Mouse (Mus musculus): Measurements from ENCODE around the gene Prps1. TPM values are rescaled to one million over a fixed set of nuclear protein-coding genes. Genes with fewer than 3 reads are reported as not detected.

Gene Prps1
- total and polyA plus RNA-seq, 2 experiments from 2014 or later, result 52.5 to 91.3 TPM

DNA sequence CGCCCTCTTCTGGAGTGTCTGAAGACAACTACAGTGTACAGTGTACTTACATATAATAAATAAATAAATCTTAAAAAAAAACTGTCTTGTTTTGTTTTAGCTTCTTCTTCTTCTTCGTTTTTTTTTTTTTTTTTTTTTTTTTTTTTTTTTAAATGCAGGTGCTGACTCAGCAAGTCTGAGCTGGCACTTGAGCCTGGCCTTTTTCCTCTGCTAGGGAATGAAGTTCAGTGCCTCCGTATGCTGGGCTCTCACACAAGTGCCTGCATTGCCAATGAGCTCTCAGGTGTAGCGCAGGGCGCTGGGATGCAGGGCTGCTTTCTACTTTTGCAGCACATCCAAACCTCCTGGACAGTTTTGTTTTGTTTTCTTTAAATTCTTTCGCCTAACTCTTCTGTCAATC is 53.4 kb downstream of the Prps1 start:
- WGBS, result 43% methylated on average over 6 of the region's 6 CpGs
- Histone ChIP-seq H3K4me1 (ENCODE audit: insufficient read depth, low read length) (no peaks in the 10 kb centered on the region), H3K4me2 (ENCODE audit: low read depth, low read length, poor library complexity, severe bottlenecking) (no peak overlapping the region), H3K9ac (replicated peaks; ENCODE audit: low read length, poor library complexity, severe bottlenecking) (no peak overlapping the region), H3K9me3 (ENCODE audit: low read length) (no peaks in the 10 kb centered on the region), H3K27me3 (ENCODE audit: insufficient read depth, low read length) (peaks cover 12% of the 10 kb centered on the region; the same call in 1 of the 2 replicates), H3K27ac (ENCODE audit: low read depth, low read length) (no peak overlapping the region), H3K36me3 (ENCODE audit: insufficient read depth, low read length) (no peaks in the 10 kb centered on the region), H3K4me3 (ENCODE audit: low read depth, low read length) (no peak overlapping the region)
- TF ChIP-seq CTCF (IDR thresholded peaks at IDR 0.05), result no peak
- ATAC-seq (ENCODE audit: low FRiP score) (no peak), DNase-seq (ENCODE audit: low spot score) (no peak)

DNA sequence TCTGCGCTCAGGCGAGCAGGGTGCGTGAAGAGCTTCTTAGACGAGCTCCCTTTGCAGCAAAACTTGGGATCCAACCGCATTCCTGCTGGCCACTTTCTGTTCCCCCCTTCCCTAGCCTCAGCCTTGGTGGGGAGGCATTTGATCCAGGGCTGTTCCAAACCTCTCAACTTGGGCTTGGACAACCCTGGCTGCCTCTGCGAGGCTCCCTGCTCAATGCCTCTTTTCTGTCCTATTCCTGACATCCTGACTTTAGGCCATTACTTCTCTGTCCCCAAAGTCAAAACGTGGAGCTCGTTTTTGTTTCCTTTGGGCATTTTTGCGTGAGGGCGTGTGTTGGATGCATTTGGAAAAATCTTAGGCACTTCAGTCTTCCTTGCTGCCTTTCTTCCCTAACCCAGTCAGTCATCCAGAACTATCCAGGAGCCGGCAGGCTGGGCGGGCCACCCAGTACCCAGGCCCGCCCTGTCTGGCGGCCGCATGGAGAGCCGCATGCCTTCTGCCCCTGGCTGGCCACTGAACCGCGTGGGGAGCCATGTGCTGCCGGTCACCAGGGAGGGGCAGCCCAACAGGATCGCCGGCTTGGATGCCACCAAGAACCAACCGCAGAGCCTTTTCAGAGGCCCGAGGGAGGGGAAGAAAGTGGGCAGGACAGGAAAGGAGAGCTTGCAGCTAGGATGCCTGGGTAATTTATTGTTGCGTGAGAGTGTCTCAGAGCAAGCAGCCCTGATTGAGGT is 54.5 kb downstream of the Prps1 start:
- Histone ChIP-seq H3K27me3 (ENCODE audit: insufficient read depth, low read length) (peaks cover 12% of the 10 kb centered on the region; the same call in 1 of the 2 replicates), H3K9ac (replicated peaks; ENCODE audit: low read length, poor library complexity, severe bottlenecking) (no peak overlapping the region), H3K4me1 (ENCODE audit: insufficient read depth, low read length) (no peaks in the 10 kb centered on the region), H3K9me3 (ENCODE audit: low read length) (no peaks in the 10 kb centered on the region), H3K4me2 (ENCODE audit: low read depth, low read length, poor library complexity, severe bottlenecking) (peak overlapping the region; percentile 32; the same call in 1 of the 2 replicates), H3K27ac (ENCODE audit: low read depth, low read length) (no peak overlapping the region), H3K4me3 (ENCODE audit: low read depth, low read length) (peak overlapping the region; percentile 14; the same call in 1 of the 2 replicates), H3K36me3 (ENCODE audit: insufficient read depth, low read length) (no peaks in the 10 kb centered on the region)
- DNase-seq (ENCODE audit: low spot score), result peak; percentile 31
- 0 out of 2 replicates have a peak, but pooled peaks have one; percentile 27 for ATAC-seq (ENCODE audit: low FRiP score)
- WGBS, result 34% methylated on average over 23 of the region's 24 CpGs
- no peak for TF ChIP-seq CTCF (IDR thresholded peaks at IDR 0.05)

DNA sequence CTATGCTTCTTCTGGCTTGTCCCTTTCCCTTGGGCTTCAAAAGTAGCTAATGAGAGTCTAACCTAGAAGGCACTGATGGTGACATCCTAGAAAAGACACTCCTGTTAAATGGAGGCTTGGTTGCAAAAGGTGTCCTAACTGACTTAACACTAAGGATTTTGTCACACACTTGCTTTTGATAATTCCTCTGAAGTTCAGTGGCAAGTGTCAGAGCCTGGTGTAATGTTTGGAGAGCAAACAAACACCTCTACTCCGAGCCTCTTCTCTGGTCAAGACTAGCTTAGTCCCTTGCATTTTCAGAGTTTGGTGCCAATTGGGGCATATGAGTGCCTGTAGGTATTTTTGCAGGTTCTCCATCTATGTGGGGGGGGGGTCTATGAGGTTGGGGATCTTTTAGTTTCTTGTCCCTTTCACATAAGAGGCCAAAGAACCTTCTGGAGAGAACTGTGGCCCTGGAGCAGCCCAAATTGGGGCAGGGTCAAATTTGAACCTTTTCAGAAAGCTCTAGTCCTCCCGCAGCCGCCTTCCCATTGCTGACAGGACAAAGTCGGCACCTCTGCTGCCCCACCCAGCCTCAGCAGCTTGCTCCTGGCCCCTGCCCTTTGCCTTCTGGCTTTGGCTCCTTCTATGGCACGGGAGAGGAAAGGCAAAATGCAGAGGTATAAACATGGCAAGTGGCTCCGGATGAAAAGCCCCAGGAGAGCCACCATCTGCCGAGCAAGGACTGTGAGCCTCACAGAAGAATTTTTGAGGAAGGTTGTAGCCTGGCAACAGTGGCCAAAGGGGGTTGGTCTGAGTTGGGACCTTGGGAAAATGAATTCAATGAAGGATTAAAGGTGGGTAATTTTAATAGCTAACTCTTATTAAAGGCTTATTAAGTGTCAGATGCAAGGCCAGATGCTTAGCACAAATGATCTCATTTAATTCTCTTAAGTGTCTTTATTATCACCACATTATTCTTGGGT is 55.6 kb downstream of the Prps1 start:
- Histone ChIP-seq H3K9ac (replicated peaks; ENCODE audit: low read length, poor library complexity, severe bottlenecking) (no peak overlapping the region), H3K27ac (ENCODE audit: low read depth, low read length) (no peak overlapping the region), H3K27me3 (ENCODE audit: insufficient read depth, low read length) (peaks cover 7% of the 10 kb centered on the region; the same call in 1 of the 2 replicates), H3K4me1 (ENCODE audit: insufficient read depth, low read length) (no peaks in the 10 kb centered on the region), H3K4me3 (ENCODE audit: low read depth, low read length) (no peak overlapping the region), H3K9me3 (ENCODE audit: low read length) (no peaks in the 10 kb centered on the region), H3K36me3 (ENCODE audit: insufficient read depth, low read length) (no peaks in the 10 kb centered on the region), H3K4me2 (ENCODE audit: low read depth, low read length, poor library complexity, severe bottlenecking) (no peak overlapping the region)
- TF ChIP-seq CTCF (IDR thresholded peaks at IDR 0.05), result no peak
- ATAC-seq (ENCODE audit: low FRiP score) (no peak), DNase-seq (ENCODE audit: low spot score) (no peak)
- WGBS, result 44% methylated on average over 7 of the region's 7 CpGs

DNA sequence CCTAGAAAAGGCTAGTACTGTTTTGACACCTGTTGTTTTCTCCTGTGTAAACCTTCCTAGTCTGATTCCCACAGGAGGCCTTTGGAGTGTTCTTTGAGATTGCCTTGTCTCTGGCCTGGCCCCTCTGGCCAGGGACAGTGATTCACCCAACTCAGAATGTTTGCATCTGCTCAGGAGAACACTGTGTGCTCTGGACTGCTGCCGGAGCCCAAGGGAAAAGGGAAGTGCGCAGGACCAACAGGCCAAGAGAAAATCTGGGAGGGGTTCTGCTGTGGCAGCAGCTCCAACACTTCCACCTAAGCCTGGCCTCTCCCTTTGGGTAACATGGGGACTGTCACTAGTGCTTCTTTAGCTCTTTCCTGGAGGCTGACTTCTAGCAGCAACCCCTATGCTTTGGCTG is 57.0 kb downstream of the Prps1 start:
- Histone ChIP-seq H3K9ac (replicated peaks; ENCODE audit: low read length, poor library complexity, severe bottlenecking) (no peak overlapping the region), H3K27ac (ENCODE audit: low read depth, low read length) (no peak overlapping the region), H3K36me3 (ENCODE audit: insufficient read depth, low read length) (no peaks in the 10 kb centered on the region), H3K27me3 (ENCODE audit: insufficient read depth, low read length) (peaks cover 7% of the 10 kb centered on the region; the same call in 1 of the 2 replicates), H3K4me1 (ENCODE audit: insufficient read depth, low read length) (no peaks in the 10 kb centered on the region), H3K9me3 (ENCODE audit: low read length) (no peaks in the 10 kb centered on the region), H3K4me3 (ENCODE audit: low read depth, low read length) (no peak overlapping the region), H3K4me2 (ENCODE audit: low read depth, low read length, poor library complexity, severe bottlenecking) (no peak overlapping the region)
- no peak for TF ChIP-seq CTCF (IDR thresholded peaks at IDR 0.05)
- ATAC-seq (ENCODE audit: low FRiP score), result no peak
- 88% methylated on average over 2 of the region's 2 CpGs for WGBS
- no peak for DNase-seq (ENCODE audit: low spot score)

GRCm38 (mm10) chrX:140518351-140518750 is 61.9 kb downstream of the Prps1 start:
- no peak for ATAC-seq (ENCODE audit: low FRiP score)
- TF ChIP-seq CTCF (IDR thresholded peaks at IDR 0.05), result no peak
- WGBS, result 82% methylated on average over 8 of the region's 8 CpGs

More at GRCm38 (mm10) chrX:140518351-140518750, 61.9 kb downstream of the Prps1 start:
- H3K4me3 ChIP-seq (ENCODE audit: low read depth, low read length), result no peak overlapping the region
- peaks cover 7% of the 10 kb centered on the region; the same call in 1 of the 2 replicates for H3K27me3 ChIP-seq (ENCODE audit: insufficient read depth, low read length)
- H3K9me3 ChIP-seq (ENCODE audit: low read length), result no peaks in the 10 kb centered on the region
- H3K4me2 ChIP-seq (ENCODE audit: low read depth, low read length, poor library complexity, severe bottlenecking), result no peak overlapping the region
- no peaks in the 10 kb centered on the region for H3K36me3 ChIP-seq (ENCODE audit: insufficient read depth, low read length)
- no peak for DNase-seq (ENCODE audit: low spot score)
- H3K9ac ChIP-seq (replicated peaks; ENCODE audit: low read length, poor library complexity, severe bottlenecking), result no peak overlapping the region
- no peaks in the 10 kb centered on the region for H3K4me1 ChIP-seq (ENCODE audit: insufficient read depth, low read length)
- no peak overlapping the region for H3K27ac ChIP-seq (ENCODE audit: low read depth, low read length)
